Mouse (Mus musculus): ENCODE data around the gene Cd37. TPM values are rescaled to one million over a fixed set of nuclear protein-coding genes. Genes with fewer than 3 reads are reported as not detected.

Cd37 gene
- total RNA-seq, 2 experiments from 2014 or later = 59.5 to 104 TPM

Other genes with a start within 250 kb of the Cd37 start
Only the 30 nearest of the 38 such genes appear.
- 21.1 and 29.6 TPM in 2 replicates for gene Prr12, start 186.2 kb downstream of the Cd37 start, total RNA-seq (2014; fragmentation: Nextera tagmentation)
- 1.7 and 4.1 TPM in 2 replicates for gene Prr12, start 186.2 kb downstream of the Cd37 start, total RNA-seq (2017)
- 42.2 and 57.2 TPM in 2 replicates for gene Nosip, start 176.7 kb downstream of the Cd37 start, total RNA-seq (2014; fragmentation: Nextera tagmentation)
- 49.4 and 63.1 TPM in 2 replicates for gene Nosip, start 176.7 kb downstream of the Cd37 start, total RNA-seq (2017)
- 6.8 and 9.4 TPM in 2 replicates for gene Prrg2, start 176.4 kb downstream of the Cd37 start, total RNA-seq (2014; fragmentation: Nextera tagmentation)
- gene Prrg2, start 176.4 kb downstream of the Cd37 start, total RNA-seq (2017) = 4.8 and 5.3 TPM in 2 replicates
- 2.2 and 11.6 TPM in 2 replicates for gene Rcn3, start 146.9 kb downstream of the Cd37 start, total RNA-seq (2014; fragmentation: Nextera tagmentation)
- 4.1 and 7.0 TPM in 2 replicates for gene Rcn3, start 146.9 kb downstream of the Cd37 start, total RNA-seq (2017)
- gene Fcgrt, start 135.3 kb downstream of the Cd37 start, total RNA-seq (2014; fragmentation: Nextera tagmentation) = 2.1 and 3.8 TPM in 2 replicates
- 2.7 and 3.6 TPM in 2 replicates for gene Fcgrt, start 135.3 kb downstream of the Cd37 start, total RNA-seq (2017)
- gene Rps11, start 114.7 kb downstream of the Cd37 start, total RNA-seq (2014; fragmentation: Nextera tagmentation) = 3,834 and 4,027 TPM in 2 replicates
- 963 and 1,110 TPM in 2 replicates for gene Rps11, start 114.7 kb downstream of the Cd37 start, total RNA-seq (2017)
- 3,523 and 3,605 TPM in 2 replicates for gene Rpl13a, start 110.4 kb downstream of the Cd37 start, total RNA-seq (2014; fragmentation: Nextera tagmentation)
- gene Rpl13a, start 110.4 kb downstream of the Cd37 start, total RNA-seq (2017) = 3,792 and 4,750 TPM in 2 replicates
- gene Gm45713, start 102.9 kb downstream of the Cd37 start, total RNA-seq (2014; fragmentation: Nextera tagmentation) = not detected in 2 replicates
- gene Gm45713, start 102.9 kb downstream of the Cd37 start, total RNA-seq (2017) = 0.10 and 0.13 TPM in 2 replicates
- gene Flt3l, start 102.7 kb downstream of the Cd37 start, total RNA-seq (2014; fragmentation: Nextera tagmentation) = 7.4 and 8.2 TPM in 2 replicates
- 2.3 and 5.7 TPM in 2 replicates for gene Flt3l, start 102.7 kb downstream of the Cd37 start, total RNA-seq (2017)
- gene Pih1d1, start 84.8 kb downstream of the Cd37 start, total RNA-seq (2014; fragmentation: Nextera tagmentation) = 74.2 and 91.6 TPM in 2 replicates
- 48.8 and 58.4 TPM in 2 replicates for gene Pih1d1, start 84.8 kb downstream of the Cd37 start, total RNA-seq (2017)
- 53.4 and 59.8 TPM in 2 replicates for gene Aldh16a1, start 84.5 kb downstream of the Cd37 start, total RNA-seq (2014; fragmentation: Nextera tagmentation)
- gene Aldh16a1, start 84.5 kb downstream of the Cd37 start, total RNA-seq (2017) = 31.2 and 42.5 TPM in 2 replicates
- 0.17 TPM in 1 of 2 replicates, not detected in the other for gene Slc17a7, start 75.2 kb downstream of the Cd37 start, total RNA-seq (2014; fragmentation: Nextera tagmentation)
- gene Slc17a7, start 75.2 kb downstream of the Cd37 start, total RNA-seq (2017) = not detected in 2 replicates
- gene Gfy, start 59.5 kb downstream of the Cd37 start, total RNA-seq (2014; fragmentation: Nextera tagmentation) = not detected in 2 replicates
- gene Gfy, start 59.5 kb downstream of the Cd37 start, total RNA-seq (2017) = not detected in 2 replicates
- gene Pth2, start 58.1 kb downstream of the Cd37 start, total RNA-seq (2014; fragmentation: Nextera tagmentation) = not detected in 2 replicates
- gene Pth2, start 58.1 kb downstream of the Cd37 start, total RNA-seq (2017) = not detected in 2 replicates
- gene Ccdc155, start 34.2 kb downstream of the Cd37 start, total RNA-seq (2014; fragmentation: Nextera tagmentation) = not detected in 2 replicates
- gene Ccdc155, start 34.2 kb downstream of the Cd37 start, total RNA-seq (2017) = 0.26 and 0.67 TPM in 2 replicates
- gene Dkkl1, start 27.0 kb downstream of the Cd37 start, total RNA-seq (2014; fragmentation: Nextera tagmentation) = 2.3 and 9.5 TPM in 2 replicates
- 0.77 TPM in 1 of 2 replicates, not detected in the other for gene Dkkl1, start 27.0 kb downstream of the Cd37 start, total RNA-seq (2017)
- 0.62 TPM in 1 of 2 replicates, not detected in the other for gene Tead2, start 23.4 kb downstream of the Cd37 start, total RNA-seq (2014; fragmentation: Nextera tagmentation)
- not detected in 2 replicates for gene Tead2, start 23.4 kb downstream of the Cd37 start, total RNA-seq (2017)
- not detected in 2 replicates for gene Slc6a16, start 2.0 kb upstream of the Cd37 start, total RNA-seq (2014; fragmentation: Nextera tagmentation)
- not detected in 2 replicates for gene Slc6a16, start 2.0 kb upstream of the Cd37 start, total RNA-seq (2017)
- not detected in 2 replicates for gene Slc6a21, start 38.4 kb upstream of the Cd37 start, total RNA-seq (2014; fragmentation: Nextera tagmentation)
- not detected in 2 replicates for gene Slc6a21, start 38.4 kb upstream of the Cd37 start, total RNA-seq (2017)
- 5.4 and 6.3 TPM in 2 replicates for gene Trpm4, start 94.7 kb upstream of the Cd37 start, total RNA-seq (2014; fragmentation: Nextera tagmentation)
- 2.4 and 3.9 TPM in 2 replicates for gene Trpm4, start 94.7 kb upstream of the Cd37 start, total RNA-seq (2017)
- not detected in 2 replicates for gene Hrc, start 96.2 kb upstream of the Cd37 start, total RNA-seq (2014; fragmentation: Nextera tagmentation)
- not detected in 2 replicates for gene Hrc, start 96.2 kb upstream of the Cd37 start, total RNA-seq (2017)
- 1.2 TPM in 1 of 2 replicates, not detected in the other for gene Ppfia3, start 127.9 kb upstream of the Cd37 start, total RNA-seq (2014; fragmentation: Nextera tagmentation)
- not detected in 2 replicates for gene Ppfia3, start 127.9 kb upstream of the Cd37 start, total RNA-seq (2017)
- not detected in 2 replicates for gene Lin7b, start 131.5 kb upstream of the Cd37 start, total RNA-seq (2014; fragmentation: Nextera tagmentation)
- gene Lin7b, start 131.5 kb upstream of the Cd37 start, total RNA-seq (2017) = 1.9 TPM in 1 of 2 replicates, not detected in the other
- 259 and 270 TPM in 2 replicates for gene Snrnp70, start 156.6 kb upstream of the Cd37 start, total RNA-seq (2014; fragmentation: Nextera tagmentation)
- 374 and 382 TPM in 2 replicates for gene Snrnp70, start 156.6 kb upstream of the Cd37 start, total RNA-seq (2017)
- not detected in 2 replicates for gene Kcna7, start 166.5 kb upstream of the Cd37 start, total RNA-seq (2014; fragmentation: Nextera tagmentation)
- gene Kcna7, start 166.5 kb upstream of the Cd37 start, total RNA-seq (2017) = not detected in 2 replicates
- gene Ntf5, start 174.6 kb upstream of the Cd37 start, total RNA-seq (2014; fragmentation: Nextera tagmentation) = not detected in 2 replicates
- not detected in 2 replicates for gene Ntf5, start 174.6 kb upstream of the Cd37 start, total RNA-seq (2017)
- not detected in 2 replicates for gene Lhb, start 181.7 kb upstream of the Cd37 start, total RNA-seq (2014; fragmentation: Nextera tagmentation)
- gene Lhb, start 181.7 kb upstream of the Cd37 start, total RNA-seq (2017) = not detected in 2 replicates
- 27.1 and 32.4 TPM in 2 replicates for gene Gys1, start 195.7 kb upstream of the Cd37 start, total RNA-seq (2014; fragmentation: Nextera tagmentation)
- gene Gys1, start 195.7 kb upstream of the Cd37 start, total RNA-seq (2017) = 20.3 and 21.3 TPM in 2 replicates
- 90.0 and 147 TPM in 2 replicates for gene Ruvbl2, start 199.0 kb upstream of the Cd37 start, total RNA-seq (2014; fragmentation: Nextera tagmentation)
- 191 and 250 TPM in 2 replicates for gene Ruvbl2, start 199.0 kb upstream of the Cd37 start, total RNA-seq (2017)
- gene Ftl1, start 220.8 kb upstream of the Cd37 start, total RNA-seq (2014; fragmentation: Nextera tagmentation) = 1,113 and 1,886 TPM in 2 replicates
- gene Ftl1, start 220.8 kb upstream of the Cd37 start, total RNA-seq (2017) = 1,040 and 1,064 TPM in 2 replicates

Data from granulocyte monocyte progenitor cell, adult 5-6 weeks (primary cell).